Mouse (Mus musculus) layer of hippocampus, adult 11-12 months (tissue): Measurements from ENCODE around the gene Slc35b1.
"Not testable (repeated sequence)": the region's sequence is repeated elsewhere in the genome, so short reads cannot be mapped to it uniquely, and the experiment has no call there.

Experiments used
- DNase-seq: peaks from one replicate; pipeline ENCODE4 v3.0.0; 2022; ENCODE audit warnings: low spot score

The Slc35b1 gene

DNA sequence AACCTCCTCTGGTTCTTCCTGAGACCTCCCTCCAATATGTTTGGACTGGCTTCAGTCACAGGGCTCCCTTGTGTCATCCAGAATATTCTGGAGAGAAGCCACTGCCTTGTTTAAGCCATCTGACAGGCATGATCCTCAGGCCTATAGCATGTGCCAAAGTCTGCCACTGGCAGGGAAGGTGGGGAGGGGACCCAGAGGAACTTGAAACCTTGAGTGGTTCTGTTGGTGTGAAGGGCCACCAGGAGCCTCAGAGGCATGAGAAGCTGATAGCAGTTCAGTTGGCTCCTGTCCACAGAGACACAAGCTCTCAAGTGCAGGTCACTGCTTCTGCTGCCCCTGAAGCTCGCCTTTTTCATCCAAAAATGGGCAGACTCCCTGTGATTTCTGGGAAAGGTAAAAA is 12.1 kb downstream of the Slc35b1 start:
- DNase-seq, result no peak

DNA sequence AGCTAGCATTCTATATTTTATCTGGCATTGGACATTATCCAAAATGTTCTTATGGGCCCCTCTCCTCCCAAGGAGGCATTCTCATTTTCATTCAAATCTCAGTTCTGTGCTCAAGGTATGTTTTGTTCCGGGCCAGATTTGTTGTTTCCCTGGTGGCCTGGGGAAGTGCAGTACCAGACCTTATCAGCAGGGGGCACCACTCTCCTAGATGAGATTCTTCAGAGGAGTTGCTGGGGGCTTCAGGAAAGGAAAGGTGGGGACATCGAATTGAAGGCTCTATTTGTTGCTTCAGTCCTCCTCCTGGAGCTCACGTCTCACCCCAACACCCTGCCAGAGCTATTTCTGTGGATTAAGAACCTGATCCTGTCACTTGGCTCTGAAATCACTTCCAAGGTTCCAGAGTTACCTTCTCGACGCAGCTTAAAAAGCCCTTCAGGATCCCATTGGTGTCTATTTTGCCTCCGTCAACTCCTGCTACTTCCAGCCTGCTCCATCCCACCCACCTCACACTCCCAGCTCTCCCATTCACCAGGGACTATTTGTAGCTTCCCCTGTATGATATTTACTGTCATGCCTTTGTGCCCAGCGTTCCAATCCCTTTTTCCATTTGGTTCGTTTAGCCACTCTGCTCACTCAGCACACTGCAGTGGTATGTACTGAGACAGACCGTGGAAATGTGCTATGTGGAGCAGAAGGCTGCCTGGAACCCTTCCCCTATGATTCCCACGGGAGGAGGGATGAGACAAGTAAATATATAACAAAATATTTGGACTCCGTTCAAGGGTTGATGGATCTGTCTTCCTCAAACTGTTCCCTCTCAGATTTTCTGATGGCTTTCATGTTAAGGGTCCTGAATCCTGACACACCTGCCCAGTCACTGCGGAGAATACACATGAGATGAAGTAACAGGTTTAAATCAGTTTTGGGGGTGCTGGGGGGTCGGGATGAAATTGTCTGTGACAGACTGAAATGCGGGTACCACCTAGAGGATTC is 13.6 kb downstream of the Slc35b1 start:
- DNase-seq, result peak; percentile 81

DNA sequence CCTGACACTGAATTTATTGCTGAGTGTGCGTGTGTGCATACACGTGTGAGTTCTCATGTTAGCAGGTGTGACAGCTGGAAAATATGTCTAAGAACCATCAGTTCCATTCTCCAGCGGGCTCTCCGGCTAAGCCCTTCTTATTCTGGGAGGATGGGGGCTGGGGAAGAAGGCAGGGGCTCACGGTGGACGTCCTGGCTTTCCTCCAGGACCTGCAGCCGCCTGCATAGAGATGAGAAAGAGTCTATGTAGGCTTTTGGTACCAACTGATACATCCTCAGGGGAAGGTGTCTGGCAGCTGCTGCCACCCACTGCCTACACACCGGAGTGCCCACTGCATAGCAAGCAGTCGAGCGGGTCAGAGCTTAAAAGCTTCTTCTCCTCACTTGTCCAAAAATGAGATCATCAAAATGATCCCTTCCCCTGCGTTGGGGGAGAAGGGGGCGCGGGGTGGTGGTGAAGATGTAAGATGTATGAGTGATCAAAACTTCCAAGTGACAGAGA is 15.1 kb downstream of the Slc35b1 start:
- DNase-seq, result no peak

- no peak for DNase-seq
Measured at GRCm38 (mm10) chr11:95401568-95401967, 17.1 kb downstream of the Slc35b1 start.

- DNase-seq, result no peak
Measured at GRCm38 (mm10) chr11:95402196-95402595, 17.7 kb downstream of the Slc35b1 start.

DNA sequence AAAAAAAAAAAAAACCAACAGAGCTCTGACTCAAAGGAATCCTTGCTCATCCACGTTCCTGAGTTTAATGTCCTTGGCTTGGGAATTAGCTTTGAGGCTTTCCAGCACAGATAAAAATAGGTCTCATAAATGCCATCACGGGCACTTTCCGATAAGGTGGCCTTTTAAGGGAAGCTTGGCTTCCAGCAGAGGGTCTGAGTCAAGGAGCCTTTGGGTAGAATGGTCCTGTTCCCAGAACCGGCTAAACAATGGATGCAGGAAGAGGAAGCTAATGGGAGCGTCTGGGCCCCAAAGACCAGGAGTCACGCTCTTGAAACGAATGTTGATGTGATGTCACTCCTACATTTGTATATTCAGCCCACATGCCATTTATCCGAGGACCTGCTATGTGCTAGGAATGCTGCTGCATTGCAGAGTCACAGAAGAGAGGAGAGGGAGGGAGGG is 18.2 kb downstream of the Slc35b1 start:
- DNase-seq, result no peak

DNA sequence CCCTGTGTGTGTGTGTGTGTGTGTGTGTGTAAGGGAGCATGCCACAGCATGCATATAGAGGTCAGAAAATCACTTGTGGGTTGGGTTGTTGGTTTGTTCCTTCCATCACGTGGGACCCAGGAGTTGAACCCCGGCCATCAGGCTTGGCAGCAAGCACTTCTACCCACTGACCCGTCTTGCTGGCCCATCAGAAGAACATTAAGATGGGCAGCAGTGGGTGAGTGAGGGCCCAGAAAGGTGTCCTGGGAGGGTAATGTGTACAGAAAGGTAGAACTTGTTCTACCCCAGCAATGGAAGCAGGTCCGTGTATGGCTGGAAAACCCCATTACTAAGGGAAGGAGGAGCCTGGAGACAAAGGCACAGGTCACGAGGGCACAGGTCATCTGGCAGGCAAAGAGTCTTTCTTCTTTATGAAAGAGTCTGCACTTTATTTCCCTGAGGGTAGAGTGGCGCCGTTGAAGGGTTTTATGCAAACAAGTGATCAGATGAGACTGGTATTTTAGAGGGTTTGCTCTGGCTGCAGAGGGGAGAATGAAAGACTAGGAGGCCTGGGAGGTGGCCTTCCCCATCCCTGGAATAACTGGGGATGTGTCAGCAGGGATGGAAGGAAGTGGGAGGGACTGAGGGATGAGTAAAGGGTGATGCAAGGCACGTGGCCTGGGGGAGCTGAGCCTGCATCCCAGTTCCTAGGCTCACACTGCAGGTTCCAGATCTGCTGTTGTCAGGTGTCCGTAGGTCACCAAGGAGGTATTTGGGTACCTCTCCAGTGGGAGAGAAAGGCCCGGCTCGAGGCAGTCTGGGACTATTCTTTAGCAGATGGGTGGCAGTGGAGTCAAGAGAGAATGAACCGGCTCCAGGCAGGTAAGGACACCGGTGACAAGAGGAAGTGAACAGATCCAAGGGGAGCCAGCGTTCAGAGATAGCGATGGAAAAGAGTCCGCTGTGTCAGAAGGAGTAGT is 19.2 kb downstream of the Slc35b1 start:
- DNase-seq, result no peak

DNA sequence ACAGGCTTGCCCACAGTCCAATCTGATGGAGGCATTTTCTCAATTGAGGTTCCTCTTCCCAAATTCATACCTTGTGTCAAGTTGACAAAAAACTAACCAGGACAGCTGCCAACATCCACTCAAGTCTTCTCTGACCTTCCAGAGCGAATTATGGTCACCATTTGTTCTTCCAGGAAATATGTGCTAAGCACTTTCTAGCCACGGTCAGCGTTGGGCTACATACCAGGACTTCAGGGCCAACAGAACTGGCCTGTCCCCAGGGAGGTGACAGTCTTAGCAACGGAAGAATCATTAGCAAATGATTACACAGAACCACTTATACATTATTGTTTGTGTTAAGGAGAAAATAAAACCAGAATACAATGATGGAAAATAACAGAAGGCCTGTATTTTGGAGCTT is 21.3 kb downstream of the Slc35b1 start:
- no peak for DNase-seq

DNA sequence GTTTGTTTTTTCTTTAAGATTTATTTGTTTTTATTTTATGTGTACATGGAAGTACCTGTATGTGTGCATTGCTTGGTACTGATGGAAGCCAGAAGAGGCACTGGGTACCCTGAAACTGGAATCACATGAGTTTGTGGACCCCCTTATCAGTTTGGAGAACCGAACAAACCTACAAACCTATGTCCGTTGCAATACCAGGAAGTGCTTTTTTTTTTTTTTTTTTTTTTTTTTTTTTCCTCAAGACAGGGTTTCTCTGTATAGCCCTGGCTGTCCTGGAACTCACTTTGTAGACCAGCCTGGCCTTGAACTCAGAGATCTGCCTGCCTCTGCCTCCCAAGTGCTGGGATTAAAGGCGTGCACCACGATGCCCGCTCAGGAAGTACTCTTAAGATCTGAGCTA is 21.9 kb downstream of the Slc35b1 start:
- not testable (repeated sequence) for DNase-seq

- DNase-seq, result no peak
Measured at GRCm38 (mm10) chr11:95409450-95410112, 25.1 kb downstream of the Slc35b1 start.

DNA sequence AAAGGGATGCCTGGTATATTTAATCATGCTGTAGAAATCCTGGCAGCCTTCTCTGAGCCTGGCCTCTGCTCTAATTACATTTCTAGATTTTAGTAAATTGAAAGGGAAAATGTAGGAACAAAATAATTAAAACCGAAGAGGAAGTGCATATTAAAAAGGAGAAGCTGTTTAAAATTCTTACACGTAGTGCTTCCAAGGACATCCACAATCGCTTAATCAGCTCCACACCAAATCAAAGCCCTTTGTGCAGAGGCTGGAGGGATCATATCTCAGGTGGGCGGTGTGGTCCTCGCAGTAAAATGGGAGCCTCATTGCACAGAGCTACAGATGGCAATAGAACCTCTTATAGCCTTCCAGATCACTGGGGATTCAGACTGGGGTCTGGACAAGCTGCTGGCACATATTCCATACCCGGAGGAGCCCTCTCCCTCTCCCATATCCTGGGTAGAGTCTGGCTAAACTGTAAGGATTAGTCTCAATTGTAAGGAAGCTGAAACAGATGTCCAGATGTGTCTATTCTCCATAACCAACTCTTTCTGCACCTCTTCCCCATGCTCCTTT is 27.0 kb downstream of the Slc35b1 start:
- no peak for DNase-seq

- no peak for DNase-seq
Measured at GRCm38 (mm10) chr11:95412615-95413014, 28.1 kb downstream of the Slc35b1 start.

DNA sequence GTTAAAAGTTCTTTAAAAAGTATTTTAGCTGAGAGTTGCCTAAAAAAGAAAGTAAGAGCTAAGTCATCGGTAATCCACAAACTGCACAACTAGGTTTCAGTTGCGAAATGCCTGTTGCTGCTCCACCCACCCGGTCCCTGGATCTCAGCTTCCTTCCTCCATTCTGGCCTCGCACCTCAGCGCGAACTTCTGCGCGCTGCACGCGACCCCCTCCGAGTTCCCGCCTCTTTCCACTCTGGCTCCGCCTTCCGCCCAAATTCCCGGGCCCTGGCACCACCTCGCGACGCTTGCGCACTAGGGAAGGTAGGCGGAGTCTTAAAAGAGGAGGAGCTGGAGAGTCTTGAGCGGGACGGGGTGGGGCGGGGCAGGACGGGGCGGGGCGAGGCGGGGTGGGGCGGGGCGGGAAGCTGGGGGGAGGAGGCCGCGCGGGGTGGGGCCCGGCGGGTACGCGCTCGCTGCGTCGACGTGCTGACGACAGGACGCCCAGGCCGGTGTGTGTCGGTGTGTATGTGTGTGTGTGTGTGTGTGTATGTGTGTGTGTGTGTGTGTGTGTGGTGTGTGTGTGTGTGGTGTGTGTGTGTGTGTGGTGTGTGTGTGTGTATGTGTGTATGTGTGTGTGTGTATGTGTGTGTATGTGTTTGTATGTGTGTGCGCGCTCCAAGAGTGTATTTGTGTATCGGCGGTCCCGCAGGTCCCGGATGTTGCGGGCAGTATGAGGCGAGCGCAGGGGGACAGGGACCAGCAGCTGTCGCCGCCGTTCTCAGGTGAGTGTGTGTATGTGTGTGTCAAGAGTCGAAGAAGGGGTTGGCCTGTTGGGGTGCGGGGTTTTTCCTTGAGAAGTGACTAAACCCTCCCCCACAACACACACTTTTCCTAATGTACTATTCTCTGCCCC is 29.4 kb downstream of the Slc35b1 start, which contains the start of gene Spop:
TSS of gene Spop (plus strand) at position 440 of the 895 bp plus-strand sequence.
- DNase-seq, result peak; percentile 90

GRCm38 (mm10) chr11:95414536-95415161 is 30.2 kb downstream of the Slc35b1 start:
- DNase-seq, result peak; percentile 96

DNA sequence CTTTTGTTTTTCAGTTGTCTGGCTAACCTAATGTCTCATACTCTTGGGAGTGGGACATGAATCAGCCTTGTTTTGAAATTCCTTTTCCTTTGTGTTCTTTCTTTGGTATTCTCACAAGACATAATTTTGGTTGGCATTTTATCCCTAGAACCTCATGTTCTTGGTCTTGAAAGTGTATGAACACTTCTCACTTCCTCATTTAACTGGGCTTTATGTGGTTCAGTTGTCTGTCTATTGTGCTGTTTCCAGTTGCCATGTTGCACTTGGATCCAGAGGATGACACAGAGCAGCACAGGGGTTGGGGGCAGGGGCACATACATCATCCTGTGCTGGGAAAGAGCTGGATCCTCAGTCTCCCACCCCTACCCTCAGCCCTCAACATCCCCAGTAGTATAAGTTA is 31.4 kb downstream of the Slc35b1 start:
- no peak for DNase-seq

DNA sequence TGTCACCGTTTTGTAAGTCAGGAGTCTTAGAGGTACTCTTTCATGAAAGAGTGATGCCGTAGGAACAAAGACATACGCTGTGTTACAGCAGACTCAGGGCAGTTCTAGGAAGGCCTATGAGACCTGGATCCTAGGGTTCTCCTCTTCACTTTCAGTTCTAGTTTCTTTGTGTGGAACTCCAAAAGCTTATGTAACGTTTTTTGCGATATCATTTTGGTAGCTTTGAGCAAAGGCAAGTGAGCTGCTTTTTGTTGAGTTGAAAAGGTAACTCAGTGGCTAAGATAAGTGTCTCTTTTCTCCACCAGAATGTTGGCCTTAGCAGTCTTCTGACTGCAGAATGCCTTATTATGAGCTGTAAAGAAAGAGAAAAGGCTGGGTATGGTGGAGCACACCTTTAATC is 32.8 kb downstream of the Slc35b1 start:
- no peak for DNase-seq

DNA sequence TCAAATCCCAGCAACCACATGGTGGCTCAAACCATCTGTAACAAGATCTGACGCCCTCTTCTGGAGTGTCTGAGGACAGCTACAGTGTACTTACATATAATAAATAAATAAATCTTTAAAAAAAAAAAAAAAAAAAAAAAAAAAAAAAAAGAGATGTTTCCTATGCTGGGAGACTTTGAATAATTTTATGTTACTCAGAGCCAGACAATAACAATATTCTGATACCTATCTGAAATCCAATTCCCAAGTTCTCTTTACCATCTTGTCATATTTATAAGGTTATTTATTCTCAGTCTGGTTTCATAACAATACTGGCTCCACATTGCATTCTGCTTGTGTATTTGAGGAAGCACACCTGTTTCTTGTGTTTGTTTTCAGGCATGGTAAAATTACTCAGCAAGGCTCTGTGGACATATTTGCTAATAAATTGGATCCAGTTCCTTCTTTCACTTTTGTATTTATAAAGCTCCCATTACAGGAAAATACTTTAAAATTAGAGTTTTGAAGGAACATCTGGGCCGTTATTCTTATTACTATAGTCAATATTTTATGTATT is 36.5 kb downstream of the Slc35b1 start:
- DNase-seq, result no peak

- no peak for DNase-seq
Measured at GRCm38 (mm10) chr11:95423505-95423904, 39.0 kb downstream of the Slc35b1 start.

DNA sequence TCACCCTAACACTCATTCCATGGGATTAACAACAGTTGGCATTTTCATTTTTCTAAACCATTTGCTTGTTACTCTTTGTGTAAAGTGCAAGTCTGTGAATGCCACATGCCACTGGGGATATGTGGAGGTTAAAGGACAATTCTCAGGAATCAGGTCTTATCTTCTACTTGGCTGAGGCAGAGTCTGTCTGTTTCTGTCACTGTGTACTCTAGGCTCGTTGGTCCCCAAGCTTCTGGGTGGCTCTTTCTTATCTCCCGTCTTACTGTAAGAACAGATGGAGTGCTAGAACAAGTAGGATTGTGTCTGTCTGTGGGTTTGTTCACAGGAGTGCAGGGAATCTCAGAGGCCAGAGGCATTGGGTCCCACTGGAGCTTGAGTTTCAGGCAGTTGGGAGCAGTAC is 46.9 kb downstream of the Slc35b1 start:
- no peak for DNase-seq

DNA sequence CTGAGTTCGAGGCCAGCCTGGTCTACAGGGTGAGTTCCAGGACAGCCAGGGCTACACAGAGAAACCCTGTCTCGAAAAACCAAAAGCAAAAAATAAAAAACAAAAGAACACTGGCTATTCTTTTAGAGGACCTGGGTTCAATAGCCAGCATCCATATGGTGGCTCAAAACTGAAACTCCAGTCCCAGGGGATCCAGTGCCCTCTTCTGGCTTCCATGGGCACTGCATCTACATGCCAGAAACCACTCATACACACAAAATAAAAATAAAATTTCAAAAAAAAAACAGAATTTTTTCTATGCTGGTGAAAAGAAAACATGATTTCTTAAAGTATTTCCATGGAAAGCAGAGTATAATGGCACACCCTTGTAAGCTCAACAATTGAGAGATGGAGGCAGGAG is 47.7 kb downstream of the Slc35b1 start:
- DNase-seq, result no peak
